Mouse (Mus musculus) forebrain, embryonic 15.5 days (tissue): ENCODE measurements around the gene Phf12. TPM values are rescaled to one million over a fixed set of nuclear protein-coding genes. Genes with fewer than 3 reads are reported as not detected.
"Not testable (repeated sequence)": the region's sequence is repeated elsewhere in the genome, so short reads cannot be mapped to it uniquely, and the experiment has no call there.

Experiments
- ATAC-seq: fragments of 200-750 bp; cut with Nextera tagmentation; replicated peaks from 2 replicates; pipeline ENCODE4 v1.8.0; 2017; ENCODE audit warnings: mild to moderate bottlenecking, moderate TSS enrichment, moderate library complexity
- H3K27ac ChIP-seq: fragments of 300-500 bp; sonication (generic); replicated peaks from 2 replicates; pipeline ENCODE4 v1.5.1; 2015; ENCODE audit warnings: mild to moderate bottlenecking, inconsistent platforms
- H3K27me3 ChIP-seq: fragments of 300-500 bp; sonication (generic); 2 replicates; pipeline ENCODE4 v1.6.1; 2015; ENCODE audit warnings: inconsistent platforms
- H3K36me3 ChIP-seq: fragments of 300-500 bp; sonication (generic); 2 replicates; pipeline ENCODE4 v1.6.1; 2015; ENCODE audit warnings: mild to moderate bottlenecking, inconsistent platforms
- H3K4me1 ChIP-seq: fragments of 300-500 bp; sonication (generic); 2 replicates; pipeline ENCODE4 v1.6.1; 2015; ENCODE audit warnings: inconsistent platforms
- H3K4me2 ChIP-seq: fragments of 300-500 bp; sonication (generic); replicated peaks from 2 replicates; pipeline ENCODE4 v1.6.1; 2015; ENCODE audit warnings: mild to moderate bottlenecking, inconsistent platforms
- H3K4me3 ChIP-seq: fragments of 300-500 bp; sonication (generic); 2 replicates; pipeline ENCODE4 v1.5.1; 2015; ENCODE audit warnings: mild to moderate bottlenecking, inconsistent platforms
- H3K9ac ChIP-seq: fragments of 300-500 bp; sonication (generic); replicated peaks from 2 replicates; pipeline ENCODE4 v1.6.1; 2015; ENCODE audit warnings: mild to moderate bottlenecking, inconsistent platforms
- H3K9me3 ChIP-seq: fragments of 300-500 bp; sonication (generic); 2 replicates; pipeline ENCODE4 v1.6.1; 2016; ENCODE audit warnings: inconsistent platforms
- WGBS: fragments of 180-500 bp; shearing (Covaris S2); methylation state at CpG from one replicate; pipeline ENCODE4 v1.1.7; 2015; ENCODE audit warnings: mixed read lengths; 5-methylcytosine and 5-hydroxymethylcytosine counted together
- polyA plus RNA-seq: library from polyadenylated mRNA; unstranded; fragments of >200 nt; fragmentation: Nextera tagmentation; extraction: Ambion mirVana; gene quantifications from 2 replicates; pipeline ENCODE4 v1.2.1, GENCODE M21; 2015

The Phf12 gene
- polyA plus RNA-seq, 1 experiment from 2014 or later = 22.5 TPM

DNA sequence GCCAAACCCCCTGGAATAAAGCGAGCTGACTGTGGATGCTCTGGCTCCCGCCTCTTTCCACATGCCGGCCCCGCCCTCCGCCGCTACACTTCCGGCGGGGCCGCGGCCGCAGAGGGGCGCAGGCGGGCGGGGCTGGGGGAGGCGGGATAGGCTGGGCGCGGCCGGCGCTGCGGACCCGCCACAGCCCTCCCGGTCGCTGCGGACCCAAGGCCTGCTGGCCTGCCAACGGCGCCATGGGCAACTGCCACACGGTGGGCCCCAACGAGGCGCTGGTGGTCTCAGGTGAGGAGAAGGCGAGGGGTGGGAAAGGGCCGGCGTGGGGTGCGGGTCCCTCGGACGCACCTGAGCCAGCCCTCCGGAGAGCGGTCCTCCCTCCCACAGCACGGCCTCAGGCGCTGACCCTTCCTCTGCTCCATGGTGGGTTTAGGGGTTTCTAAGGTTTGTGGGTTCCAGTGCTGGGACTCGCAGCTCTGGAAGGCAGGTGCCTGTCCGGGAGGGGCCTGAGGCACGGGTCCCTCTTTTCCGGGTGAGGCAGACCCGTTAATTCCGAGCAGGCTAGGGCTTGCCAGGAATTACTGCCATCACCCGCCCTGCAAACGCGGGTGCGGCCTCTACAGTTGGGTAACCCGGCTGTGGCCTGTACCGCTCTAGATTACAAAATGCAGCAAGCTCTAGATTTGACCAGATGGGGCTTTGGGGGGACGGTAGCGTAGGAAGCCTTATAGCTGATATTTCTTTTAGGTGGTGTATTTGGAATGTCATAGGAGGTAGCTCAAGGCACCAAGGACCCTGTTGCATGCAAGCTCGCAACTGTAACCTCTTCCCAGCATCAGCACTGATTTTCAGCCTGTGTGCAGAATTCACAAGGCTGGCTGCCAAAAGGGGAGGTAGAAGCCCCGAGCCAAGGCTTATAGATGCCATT, 55.5 kb downstream of the Phf12 start, which contains the start of gene Flot2:
TSS of gene Flot2 (plus strand) at position 101 of the 922 bp plus-strand sequence.
- Histone ChIP-seq H3K36me3 (no peaks in the 10 kb centered on the region), H3K9me3 (no peaks in the 10 kb centered on the region), H3K4me2 (peak within 1 kb of the TSS; percentile 67), H3K9ac (peak within 1 kb of the TSS; percentile 81), H3K27ac (peak within 1 kb of the TSS; percentile 87), H3K4me3 (peak within 1 kb of the TSS; percentile 77), H3K27me3 (no peaks in the 10 kb centered on the region), H3K4me1 (peaks cover 33% of the 10 kb centered on the region)
- ATAC-seq = peak; percentile 88
- WGBS = 1% methylated on average over 50 of the region's 55 CpGs

DNA sequence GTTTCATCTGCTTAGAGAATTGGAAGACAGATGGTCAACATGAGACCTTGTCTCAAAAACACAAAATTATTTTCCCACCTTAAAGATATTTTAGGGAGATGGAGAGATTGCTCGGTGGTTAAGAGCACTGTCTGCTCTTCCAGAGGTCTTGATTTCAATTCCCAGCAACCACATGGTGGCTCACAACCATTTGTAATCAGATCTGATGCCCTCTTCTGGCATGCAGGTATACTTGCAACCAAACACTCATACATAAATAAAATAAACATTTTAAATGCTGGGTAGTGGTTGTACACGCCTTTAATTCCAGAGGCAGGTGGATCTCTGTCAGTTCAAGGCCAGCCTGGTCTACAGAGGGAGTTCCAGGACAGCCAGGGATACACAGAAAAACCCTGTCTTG, 58.3 kb downstream of the Phf12 start:
- H3K27ac ChIP-seq = no peak overlapping the region
- H3K36me3 ChIP-seq = no peaks in the 10 kb centered on the region
- no peaks in the 10 kb centered on the region for H3K27me3 ChIP-seq
- ATAC-seq = no peak
- H3K4me3 ChIP-seq = no peak overlapping the region
- 67% methylated on average over 2 of the region's 2 CpGs for WGBS
- peaks cover 26% of the 10 kb centered on the region for H3K4me1 ChIP-seq
- H3K4me2 ChIP-seq = no peak overlapping the region
- H3K9ac ChIP-seq = no peak overlapping the region
- no peaks in the 10 kb centered on the region for H3K9me3 ChIP-seq

DNA sequence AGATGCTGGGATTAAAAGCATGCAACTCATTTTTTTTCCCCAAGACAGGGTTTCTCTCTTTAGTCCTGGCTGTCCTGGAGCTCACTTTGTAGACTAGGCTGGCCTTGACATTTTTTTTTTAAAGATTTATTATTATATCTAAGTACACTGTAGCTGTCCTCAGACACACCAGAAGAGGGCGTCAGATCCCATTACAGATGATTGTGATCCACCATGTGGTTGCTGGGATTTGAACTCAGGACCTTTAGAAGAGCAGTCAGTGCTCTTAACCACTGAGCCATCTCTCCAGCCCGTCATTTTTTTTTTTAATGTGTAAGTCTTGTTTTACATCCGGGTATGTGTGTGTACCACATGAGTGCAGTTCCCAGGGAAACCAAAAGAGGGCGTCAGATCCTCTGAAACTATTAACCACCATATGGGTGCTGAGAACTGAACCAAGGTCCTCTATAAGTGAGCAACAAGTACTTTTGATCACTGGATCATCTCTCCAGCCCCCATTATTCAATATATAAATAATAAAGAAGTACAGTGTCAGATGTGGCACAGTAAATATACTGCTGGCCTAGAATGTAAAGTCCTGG, 59.8 kb downstream of the Phf12 start:
- ATAC-seq, H3K9ac ChIP-seq, H3K27me3 ChIP-seq, H3K27ac ChIP-seq, H3K4me3 ChIP-seq, H3K36me3 ChIP-seq, H3K9me3 ChIP-seq, H3K4me2 ChIP-seq: not testable (repeated sequence)
- H3K4me1 ChIP-seq = peaks cover 19% of the 10 kb centered on the region
- WGBS = 97% methylated on average over 4 of the region's 4 CpGs

DNA sequence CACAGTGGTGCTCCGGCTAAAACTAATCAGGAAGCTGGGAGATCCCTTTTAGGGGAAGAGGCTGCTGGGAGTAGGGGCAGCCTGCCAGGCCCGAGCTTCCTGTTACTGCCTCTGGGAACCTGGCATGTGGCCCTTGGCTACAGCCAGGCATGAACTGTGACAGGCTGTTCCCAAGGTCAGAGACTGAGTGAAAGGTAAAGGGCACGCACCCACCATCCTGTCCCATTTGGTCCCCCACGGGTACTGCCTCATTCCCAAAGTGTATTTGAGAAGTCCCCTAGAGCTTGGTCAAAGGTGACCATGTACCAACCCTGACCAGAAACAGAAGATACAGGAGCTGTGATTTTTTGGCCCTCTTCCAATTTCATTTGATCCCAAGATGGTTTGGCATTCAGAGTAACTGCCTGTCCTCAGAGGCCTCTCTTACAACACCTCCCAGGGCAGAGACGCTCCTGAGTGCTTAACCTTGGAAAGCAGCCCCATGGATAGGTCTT, 62.3 kb downstream of the Phf12 start:
- 70% methylated on average over 5 of the region's 5 CpGs for WGBS
- no peak for ATAC-seq
- Histone ChIP-seq H3K4me1 (0 out of 2 replicates have a peak, but pooled peaks cover 5% of the 10 kb centered on the region), H3K27me3 (no peaks in the 10 kb centered on the region), H3K9ac (no peak overlapping the region), H3K27ac (no peak overlapping the region), H3K36me3 (0 out of 2 replicates have a peak, but pooled peaks cover 3% of the 10 kb centered on the region), H3K4me3 (no peak overlapping the region), H3K9me3 (no peaks in the 10 kb centered on the region), H3K4me2 (no peak overlapping the region)

DNA sequence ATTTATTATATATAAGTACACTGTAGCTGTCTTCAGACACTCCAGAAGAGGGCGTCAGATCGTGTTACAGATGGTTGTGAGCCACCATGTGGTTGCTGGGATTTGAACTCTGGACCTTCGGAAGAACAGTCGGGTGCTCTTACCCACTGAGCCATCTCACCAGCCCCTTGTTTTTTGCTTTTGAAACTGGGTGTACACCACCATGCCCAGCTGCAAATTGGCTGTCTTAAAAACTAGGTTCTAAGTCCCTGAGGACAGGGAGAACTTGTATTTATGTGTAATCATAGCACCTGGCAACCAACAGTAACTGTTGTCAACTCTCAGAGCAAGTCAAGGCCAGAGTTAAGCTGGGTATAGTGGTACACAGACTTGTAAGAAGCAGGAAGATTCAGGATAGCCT, 66.1 kb downstream of the Phf12 start:
- peaks cover 20% of the 10 kb centered on the region for H3K36me3 ChIP-seq
- not testable (repeated sequence) for H3K4me3 ChIP-seq, H3K9me3 ChIP-seq, H3K4me1 ChIP-seq, H3K9ac ChIP-seq, H3K27me3 ChIP-seq, ATAC-seq, H3K27ac ChIP-seq, H3K4me2 ChIP-seq
- WGBS = 87% methylated on average over 4 of the region's 4 CpGs

DNA sequence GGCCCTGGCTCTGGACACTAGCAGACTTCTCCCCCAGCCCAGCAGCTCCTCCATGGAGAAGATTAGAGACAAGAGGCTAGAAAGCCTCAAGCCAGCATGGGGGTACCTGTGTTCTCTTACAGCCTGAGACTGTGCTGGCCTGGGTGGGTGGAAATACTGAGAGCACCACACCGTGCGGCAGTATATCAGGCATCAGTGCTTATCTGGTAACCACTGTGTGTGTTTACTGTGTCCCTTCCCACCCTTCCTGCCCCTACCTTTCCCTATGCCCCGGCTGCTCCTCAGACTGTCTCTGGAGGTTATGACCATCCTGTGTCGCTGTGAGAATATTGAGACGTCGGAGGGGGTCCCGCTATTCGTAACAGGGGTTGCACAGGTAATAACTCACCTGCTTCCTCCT, 70.5 kb downstream of the Phf12 start:
- Histone ChIP-seq H3K27ac (no peak overlapping the region), H3K4me1 (no peaks in the 10 kb centered on the region), H3K4me3 (no peak overlapping the region), H3K4me2 (no peak overlapping the region), H3K27me3 (no peaks in the 10 kb centered on the region), H3K9me3 (no peaks in the 10 kb centered on the region), H3K9ac (no peak overlapping the region), H3K36me3 (peaks cover 52% of the 10 kb centered on the region)
- no peak for ATAC-seq
- WGBS = 95% methylated on average over 8 of the region's 8 CpGs

DNA sequence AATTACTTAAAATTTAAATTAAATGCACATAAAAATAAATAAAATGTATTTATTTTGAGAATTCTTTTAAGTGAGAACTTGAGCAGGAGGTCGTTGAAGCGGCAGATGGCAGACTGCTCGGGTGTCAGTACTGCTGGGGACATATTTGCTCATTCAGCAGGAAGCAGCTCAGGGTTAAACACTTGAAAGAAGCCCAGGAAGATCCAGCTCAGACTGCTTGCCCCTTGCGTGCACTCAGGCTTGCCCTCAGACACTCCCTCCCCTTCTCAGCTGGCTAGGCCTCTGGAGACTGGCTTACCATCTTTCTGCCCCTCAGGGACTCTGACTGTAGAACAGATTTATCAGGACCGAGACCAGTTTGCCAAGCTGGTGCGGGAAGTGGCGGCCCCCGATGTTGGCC, 74.4 kb downstream of the Phf12 start:
- WGBS = 85% methylated on average over 8 of the region's 8 CpGs
- no peak for ATAC-seq
- Histone ChIP-seq H3K4me3 (no peak overlapping the region), H3K4me2 (no peak overlapping the region), H3K9ac (no peak overlapping the region), H3K9me3 (no peaks in the 10 kb centered on the region), H3K36me3 (peaks cover 57% of the 10 kb centered on the region), H3K27me3 (no peaks in the 10 kb centered on the region), H3K27ac (no peak overlapping the region), H3K4me1 (no peaks in the 10 kb centered on the region)

DNA sequence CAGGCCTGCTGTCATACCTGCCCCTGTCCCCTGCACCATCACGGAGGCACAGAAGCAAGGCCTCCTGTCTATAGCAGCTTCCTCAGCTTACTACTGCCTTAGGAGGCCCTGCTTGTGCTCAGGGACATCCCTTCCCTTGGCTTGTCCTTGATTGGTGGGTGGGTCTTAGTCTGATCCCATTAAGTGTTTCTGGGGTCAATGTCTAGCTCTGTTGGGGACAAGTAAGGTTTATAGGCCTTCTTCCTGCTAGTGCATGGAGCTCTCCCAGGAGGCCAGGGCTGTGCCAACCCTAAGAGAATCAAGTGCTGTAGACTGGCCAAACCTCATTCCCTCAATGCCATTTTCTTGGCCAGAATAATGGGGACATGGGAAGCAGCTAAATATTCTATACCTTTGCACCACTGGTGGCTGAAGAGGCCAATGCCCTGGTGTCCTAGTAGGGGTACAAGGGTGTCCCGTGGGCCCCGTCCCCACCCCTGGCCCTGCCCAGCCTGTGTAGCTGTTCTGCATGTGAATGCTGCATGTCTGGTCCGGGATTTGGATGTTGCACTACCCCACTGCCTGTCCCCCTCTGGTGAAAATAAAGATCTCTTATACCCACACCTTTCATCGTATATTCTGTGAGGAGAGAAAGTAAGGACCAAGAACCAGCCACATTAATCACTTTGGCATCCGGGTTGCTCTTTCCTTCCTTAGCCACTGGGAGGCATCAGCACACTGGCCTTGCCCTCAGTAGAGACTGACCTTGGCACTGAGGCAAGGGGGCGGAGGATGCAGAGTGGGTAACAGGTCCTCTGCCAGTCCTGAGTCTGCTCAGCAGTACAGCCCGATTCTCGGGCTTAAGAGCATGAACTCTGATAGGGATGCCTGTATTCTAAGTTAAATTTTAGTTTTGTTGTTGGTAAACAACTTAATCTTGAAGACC, 77.5 kb downstream of the Phf12 start:
- Histone ChIP-seq H3K9me3 (no peaks in the 10 kb centered on the region), H3K9ac (no peak overlapping the region), H3K27me3 (no peaks in the 10 kb centered on the region), H3K4me2 (no peak overlapping the region), H3K27ac (no peak overlapping the region), H3K4me1 (no peaks in the 10 kb centered on the region), H3K36me3 (peaks cover 37% of the 10 kb centered on the region), H3K4me3 (no peak overlapping the region)
- ATAC-seq = peak; percentile 68
- 57% methylated on average over 9 of the region's 9 CpGs for WGBS

DNA sequence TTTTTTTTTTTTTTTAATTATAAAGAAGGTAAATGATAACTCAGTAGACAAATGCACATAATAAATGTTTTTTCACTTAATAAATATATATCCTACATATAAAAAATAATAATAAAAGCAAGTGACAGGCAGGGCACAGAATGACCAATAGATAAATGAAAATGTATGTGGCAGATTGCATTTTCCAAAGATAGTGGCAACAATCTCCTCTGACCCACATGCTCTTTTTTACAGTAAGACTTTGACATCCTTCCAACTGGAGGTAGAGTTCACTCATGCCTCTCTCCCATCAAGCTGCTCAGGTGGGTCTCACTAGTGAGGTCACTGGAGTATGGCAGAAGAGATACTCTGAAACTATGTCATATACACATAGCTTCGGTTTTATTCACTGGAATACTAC, 80.0 kb downstream of the Phf12 start:
- Histone ChIP-seq H3K27me3 (no peaks in the 10 kb centered on the region), H3K9ac (no peak overlapping the region), H3K4me2 (no peak overlapping the region), H3K36me3 (peaks cover 22% of the 10 kb centered on the region), H3K4me3 (no peak overlapping the region), H3K9me3 (no peaks in the 10 kb centered on the region), H3K4me1 (no peaks in the 10 kb centered on the region), H3K27ac (no peak overlapping the region)
- no peak for ATAC-seq
- WGBS = 90% methylated on average over 1 of the region's 1 CpGs

DNA sequence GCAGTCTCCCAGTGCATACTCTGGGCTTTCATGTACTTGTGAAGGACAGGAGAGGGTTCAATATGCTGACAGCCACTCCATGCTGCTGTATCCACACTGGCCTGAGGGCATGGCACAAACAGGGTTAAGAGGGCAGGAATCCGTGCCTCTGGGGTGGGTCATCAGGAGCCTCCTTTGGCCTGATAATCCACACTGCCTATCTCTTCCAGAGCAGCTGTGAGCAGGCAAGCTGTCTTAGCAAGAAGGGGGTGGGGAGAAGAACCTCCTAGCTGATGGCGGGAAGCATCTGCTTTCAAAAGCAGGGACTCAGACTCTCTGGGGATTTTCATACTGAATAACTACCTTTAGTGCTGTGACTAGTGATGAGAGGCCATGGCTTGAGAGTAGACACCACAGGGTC, 83.4 kb downstream of the Phf12 start:
- ATAC-seq = no peak
- no peaks in the 10 kb centered on the region for H3K27me3 ChIP-seq
- H3K36me3 ChIP-seq = no peaks in the 10 kb centered on the region
- no peaks in the 10 kb centered on the region for H3K9me3 ChIP-seq
- H3K4me3 ChIP-seq = no peak overlapping the region
- no peak overlapping the region for H3K9ac ChIP-seq
- no peak overlapping the region for H3K27ac ChIP-seq
- no peak overlapping the region for H3K4me2 ChIP-seq
- WGBS = 57% methylated on average over 2 of the region's 2 CpGs
- no peaks in the 10 kb centered on the region for H3K4me1 ChIP-seq

DNA sequence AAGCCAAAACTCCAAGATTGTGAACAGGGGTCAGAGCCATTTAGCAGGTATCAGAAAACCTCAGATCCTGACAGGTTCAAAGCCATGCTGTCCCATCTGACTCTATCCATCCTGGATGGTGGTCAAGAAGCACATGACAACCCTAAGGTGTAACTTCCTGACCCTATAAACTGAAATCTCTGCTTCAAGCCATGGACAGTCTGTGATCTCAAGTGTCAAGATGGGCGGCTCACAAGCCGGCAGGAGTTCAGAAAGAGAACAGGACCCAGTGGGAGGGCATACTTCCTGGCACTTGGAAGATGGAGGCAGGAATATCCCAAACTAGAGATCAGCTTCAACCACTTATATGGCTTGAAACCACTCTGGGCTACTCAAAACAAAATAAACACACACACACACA, 84.1 kb downstream of the Phf12 start:
- Histone ChIP-seq H3K27me3 (no peaks in the 10 kb centered on the region), H3K4me2 (no peak overlapping the region), H3K9me3 (no peaks in the 10 kb centered on the region), H3K27ac (no peak overlapping the region), H3K4me3 (no peak overlapping the region), H3K9ac (no peak overlapping the region), H3K36me3 (peaks cover 1% of the 10 kb centered on the region; the same call in 1 of the 2 replicates), H3K4me1 (no peaks in the 10 kb centered on the region)
- no peak for ATAC-seq
- 69% methylated on average over 2 of the region's 2 CpGs for WGBS
